Mouse (Mus musculus): ENCODE data around the gene Cbfa2t2.

The Cbfa2t2 gene

DNA sequence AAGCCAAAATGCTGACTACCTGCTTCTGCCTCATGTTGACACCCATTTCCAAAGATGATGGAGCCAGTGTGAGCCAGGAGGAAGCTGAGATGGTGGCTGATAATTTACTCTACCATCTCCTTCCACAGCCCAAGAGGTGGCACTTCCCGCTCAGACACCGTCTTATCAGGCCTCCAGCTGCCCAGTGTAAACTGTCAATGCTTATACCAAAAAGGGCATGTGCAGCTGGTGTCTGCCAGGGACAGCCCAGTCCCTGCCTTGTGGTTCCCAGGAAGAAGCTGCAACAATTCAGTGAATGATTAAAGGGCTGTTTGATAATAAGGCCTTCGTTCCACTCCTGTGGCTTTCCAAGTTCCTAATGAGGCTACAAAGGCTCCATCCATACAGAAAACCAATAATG, 102.4 kb downstream of the Cbfa2t2 start:
- no peak for DNase-seq (ENCODE audit: low read depth, low spot score)

DNA sequence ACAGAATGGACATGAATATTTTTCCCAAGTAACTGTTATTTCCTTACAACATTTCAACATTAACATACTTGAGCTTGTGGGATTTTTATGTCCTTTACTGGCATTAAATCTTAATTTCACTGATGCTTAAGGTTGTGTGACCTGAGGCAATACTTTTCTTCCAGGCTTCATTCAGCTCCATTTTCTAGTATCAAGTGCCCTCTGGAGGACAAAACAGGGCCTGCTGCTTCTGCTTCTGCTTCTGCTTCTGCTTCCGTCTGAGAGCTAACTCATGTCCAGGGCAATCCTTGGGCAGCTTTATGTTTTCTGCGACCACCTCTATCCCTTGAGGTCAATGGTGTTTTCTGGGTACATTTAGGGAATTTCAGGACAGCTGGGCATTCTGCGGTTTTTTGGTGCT, 103.4 kb downstream of the Cbfa2t2 start:
- DNase-seq (ENCODE audit: low read depth, low spot score): peak; percentile 79

DNA sequence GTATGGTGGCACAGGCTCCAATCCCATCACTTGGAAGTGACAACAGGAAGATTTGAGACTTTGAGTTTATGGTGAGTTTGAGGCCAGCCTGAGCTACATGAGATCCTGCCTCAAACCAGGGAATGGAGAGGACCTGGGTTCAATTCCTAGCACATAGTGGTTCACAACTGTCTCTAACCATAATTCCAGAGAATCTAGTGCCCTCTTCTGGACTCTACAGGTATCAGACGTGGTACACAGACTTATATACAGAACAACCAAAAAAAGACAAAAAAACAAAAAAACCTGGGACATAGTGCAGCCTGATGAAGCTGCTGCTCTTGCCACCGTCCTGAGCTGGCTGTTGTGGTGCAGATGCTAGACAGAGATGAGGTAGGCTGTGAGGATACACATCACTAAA, 105.3 kb downstream of the Cbfa2t2 start:
- DNase-seq (ENCODE audit: low read depth, low spot score): no peak

DNA sequence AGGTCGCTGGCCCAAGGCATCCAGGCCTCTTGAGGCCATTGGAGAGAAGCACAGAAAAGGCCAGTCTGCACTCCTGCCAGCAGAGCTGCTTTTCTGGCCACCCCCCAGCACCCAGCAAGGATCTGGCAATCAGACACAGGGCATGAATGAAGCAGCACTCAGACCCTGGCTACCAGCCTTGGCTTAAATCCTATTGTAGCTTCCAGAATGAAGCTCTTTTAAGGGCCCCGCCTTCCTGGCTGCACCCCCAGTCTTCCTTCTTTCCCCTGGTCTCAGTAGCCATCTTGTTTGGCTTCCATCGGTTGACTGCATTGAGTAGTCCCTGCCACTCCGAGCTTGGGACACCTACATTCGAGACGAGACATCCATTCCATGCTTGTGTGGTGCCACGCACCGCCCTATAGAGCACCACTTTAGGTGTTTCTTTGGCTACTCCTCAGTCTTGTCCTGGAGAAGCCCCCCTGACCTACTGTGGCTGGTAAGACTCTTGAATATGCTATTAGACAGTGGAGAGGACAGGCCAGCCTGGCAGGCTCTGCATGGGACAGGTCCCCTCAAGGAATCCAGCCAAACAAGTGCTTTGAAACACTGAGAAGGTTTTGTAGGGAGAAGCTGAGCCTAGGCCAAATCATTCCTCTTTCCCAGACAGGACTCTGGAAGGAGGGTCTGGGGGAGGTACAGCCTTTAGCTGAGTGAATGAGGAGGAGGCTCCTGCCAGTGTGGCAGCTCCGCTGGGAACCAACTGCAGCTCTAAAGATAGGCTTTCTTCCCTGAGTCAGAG, 107.5 kb downstream of the Cbfa2t2 start:
- DNase-seq (ENCODE audit: low read depth, low spot score): peak; percentile 98

DNA sequence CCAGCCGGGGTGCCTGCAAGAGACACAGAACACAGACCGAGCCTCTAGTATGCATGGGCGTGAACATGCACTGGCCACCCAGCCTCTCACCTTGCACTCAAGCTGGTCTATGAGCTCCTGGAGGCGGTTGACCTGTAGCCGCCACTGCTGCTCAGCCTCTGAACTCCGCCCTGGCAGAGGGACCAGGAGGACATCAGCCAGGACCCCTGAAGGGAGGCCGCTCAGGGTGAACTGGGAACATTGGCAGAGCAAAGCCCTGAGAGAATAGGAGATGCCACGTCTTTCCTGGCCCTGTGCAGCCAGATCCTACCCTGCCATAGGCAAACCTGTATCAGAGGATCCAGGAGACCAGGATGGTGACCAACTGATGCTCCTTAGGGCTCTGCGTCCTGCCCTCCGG, 110.4 kb downstream of the Cbfa2t2 start, which contains the start of gene 1700003F12Rik:
1700003F12Rik (plus strand) TSS at position 375 of the 400 bp plus-strand sequence.
- no peak for DNase-seq (ENCODE audit: low read depth, low spot score)

DNA sequence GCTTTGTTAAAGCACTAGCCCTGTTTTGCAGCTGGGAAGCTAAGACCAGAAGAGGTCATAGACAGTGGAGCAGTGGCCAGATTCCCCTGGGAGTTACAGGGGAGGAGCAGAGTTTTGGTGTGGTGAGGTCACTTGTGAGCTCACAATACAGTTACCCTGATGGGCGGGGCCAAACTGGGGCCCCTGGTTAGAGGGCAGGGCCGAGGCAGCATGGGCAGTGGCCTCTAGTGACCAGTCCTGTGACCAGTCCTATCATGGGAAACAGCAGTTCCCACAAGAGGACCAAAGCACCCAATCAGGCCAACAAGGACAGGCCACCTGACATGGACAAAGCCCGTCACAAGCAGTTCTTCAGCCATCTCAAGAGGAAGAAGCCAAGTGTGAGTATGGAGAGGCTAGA, 112.4 kb downstream of the Cbfa2t2 start:
- DNase-seq (ENCODE audit: low read depth, low spot score): no peak

DNA sequence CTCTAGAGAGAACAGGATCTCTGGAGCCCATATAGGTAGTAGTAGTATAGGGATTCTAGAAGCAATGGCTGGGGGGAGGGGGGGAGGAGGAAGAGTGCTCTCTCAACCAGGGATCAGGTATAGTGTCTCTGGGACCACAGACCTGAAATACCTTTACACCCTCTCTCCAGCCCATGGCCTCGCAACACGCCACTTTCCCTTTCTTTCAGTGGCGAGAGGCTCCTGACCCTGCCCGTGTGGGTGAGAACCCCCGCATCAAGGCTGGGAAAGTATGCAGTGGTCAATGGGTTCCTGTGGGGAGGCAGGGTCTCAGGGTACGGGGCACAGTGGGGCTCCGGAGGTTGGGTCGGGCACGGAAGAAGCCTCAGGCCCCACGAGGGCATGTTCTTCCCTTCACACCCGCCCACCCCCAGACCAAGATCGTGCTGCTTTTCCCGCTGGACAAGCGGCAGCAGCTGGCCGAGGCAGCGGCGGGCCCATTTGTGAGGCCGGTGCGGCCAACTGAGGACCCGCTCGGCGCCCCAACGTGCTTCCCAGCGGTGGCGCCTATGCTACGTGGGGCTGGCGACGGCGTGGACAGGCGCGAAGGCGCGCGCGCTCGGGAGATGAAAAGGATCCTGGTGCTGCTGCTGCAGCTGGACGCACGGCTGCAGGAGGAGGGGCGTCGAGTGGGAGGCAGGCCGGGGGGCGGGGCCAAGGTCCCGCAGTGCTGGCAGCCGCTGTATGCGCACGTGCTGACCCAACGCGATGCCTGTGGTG, 113.0 kb downstream of the Cbfa2t2 start:
- DNase-seq (ENCODE audit: low read depth, low spot score): peak; percentile 66

DNA sequence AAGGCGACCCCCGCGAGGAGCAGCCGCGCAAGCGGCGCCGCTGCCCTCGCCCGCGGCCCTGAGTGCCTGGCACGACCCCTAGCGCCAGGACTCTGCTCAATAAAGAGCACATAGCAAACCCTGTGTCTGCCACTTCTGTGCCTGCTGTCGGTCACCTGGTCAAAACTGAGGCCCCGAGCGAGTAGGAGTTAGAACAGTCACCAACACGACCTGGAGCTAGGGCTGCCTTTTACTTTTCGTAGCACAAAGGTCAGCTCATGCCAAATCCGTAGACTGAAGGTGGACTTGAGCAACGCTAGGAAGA, 113.6 kb downstream of the Cbfa2t2 start:
- DNase-seq (ENCODE audit: low read depth, low spot score): no peak

DNA sequence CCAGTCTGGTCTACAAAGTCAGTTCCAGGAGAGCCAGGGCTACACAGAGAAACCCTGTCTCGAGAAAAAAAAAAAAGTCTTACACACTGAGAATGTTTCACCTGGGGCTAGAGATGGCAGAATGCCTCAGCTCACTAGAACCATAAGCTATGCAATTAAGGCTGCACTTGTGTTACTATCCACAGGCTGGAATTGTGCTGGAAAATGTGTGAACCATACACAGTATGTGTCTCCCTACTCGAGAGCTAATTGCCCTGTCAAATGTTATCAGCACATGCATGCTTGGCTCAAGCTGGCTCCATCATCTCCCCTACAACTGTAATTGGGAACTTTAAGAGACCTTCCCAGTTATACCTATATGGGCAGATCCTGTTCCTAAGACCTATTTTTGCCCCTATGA, 114.7 kb downstream of the Cbfa2t2 start:
- no peak for DNase-seq (ENCODE audit: low read depth, low spot score)

DNA sequence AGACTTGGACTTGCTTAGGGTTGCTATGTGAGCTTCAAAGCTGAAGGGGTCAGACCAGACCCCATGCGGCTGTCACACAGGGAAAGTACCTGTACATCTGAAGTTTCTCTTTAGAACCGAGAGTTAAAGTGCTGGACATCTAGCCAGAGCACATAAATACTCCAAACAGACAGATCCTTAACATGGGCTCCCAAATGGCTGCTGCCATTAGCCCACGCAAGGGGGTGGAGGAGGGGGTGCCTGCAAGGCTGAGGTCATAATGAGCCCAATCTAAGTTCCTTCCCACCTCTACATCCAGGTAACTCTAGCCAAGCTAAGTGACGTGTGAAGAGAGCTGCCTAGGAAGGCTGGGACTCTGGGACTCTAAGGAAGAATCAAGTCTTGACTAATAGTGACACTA, 115.2 kb downstream of the Cbfa2t2 start, which contains the start of gene Actl10:
Actl10 (plus strand) TSS at position 301 of the 400 bp plus-strand sequence.
- DNase-seq (ENCODE audit: low read depth, low spot score): no peak

DNA sequence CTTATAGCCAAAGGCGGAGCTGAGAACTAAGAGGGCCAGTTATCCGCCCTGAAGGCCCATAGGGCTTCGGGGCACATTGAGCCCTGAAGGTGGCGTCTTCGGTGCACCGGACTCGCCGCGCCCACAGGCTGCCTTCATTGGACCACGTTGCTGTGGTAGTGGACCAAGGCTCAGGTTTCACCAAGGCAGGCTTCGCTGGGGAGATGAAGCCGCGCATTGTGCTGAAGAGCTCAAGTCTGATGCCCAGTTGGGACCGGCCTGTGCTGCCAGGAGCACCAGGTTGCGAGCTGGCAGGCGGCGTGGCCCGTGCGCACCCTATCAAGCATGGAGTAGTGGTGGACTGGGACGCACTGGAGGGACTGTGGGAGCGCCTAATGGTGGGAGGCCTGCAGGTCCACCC, 115.6 kb downstream of the Cbfa2t2 start:
- no peak for DNase-seq (ENCODE audit: low read depth, low spot score)

DNA sequence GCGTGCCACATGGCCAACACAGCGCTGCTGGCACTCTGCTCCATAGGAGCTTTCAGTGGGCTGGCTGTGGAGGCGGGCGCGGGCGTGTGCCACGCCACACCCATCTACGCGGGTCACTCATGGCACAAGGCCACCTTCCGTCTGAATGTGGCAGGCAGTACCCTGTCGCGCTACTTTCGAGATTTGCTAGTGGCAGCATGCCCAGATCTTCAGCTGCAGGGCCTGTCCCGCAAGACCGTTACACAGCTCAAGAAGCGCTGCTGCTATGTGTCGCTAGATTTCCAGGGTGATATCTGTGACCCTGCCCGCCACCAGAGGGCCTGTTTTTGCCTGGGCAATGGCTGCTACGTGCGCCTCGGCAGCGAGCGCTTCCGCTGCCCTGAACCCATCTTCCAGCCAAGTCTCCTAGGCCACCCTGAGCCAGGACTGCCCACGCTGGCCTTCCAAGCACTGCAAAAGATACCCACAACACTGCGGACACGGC, 116.2 kb downstream of the Cbfa2t2 start:
- DNase-seq (ENCODE audit: low read depth, low spot score): peak; percentile 91

DNA sequence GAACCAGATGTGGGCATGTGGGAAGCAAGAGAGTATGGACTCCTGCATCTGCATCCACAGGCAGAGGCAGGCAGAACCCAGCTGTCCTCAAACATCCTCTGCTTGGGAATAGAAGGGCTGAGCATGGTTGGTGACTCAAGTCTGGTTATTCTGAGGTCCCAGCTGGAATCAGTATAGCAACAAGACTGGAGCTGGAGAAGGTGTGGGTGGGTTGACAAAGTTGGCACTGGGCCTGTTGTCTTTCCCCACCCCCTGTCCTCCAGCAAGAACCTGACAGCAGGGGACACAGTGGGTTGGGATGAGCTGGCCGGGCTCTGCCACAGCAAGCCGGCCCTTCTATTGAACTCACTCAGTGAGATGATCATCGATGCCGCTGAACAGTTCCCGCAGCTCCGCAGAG, 119.0 kb downstream of the Cbfa2t2 start:
- DNase-seq (ENCODE audit: low read depth, low spot score): peak; percentile 95

DNA sequence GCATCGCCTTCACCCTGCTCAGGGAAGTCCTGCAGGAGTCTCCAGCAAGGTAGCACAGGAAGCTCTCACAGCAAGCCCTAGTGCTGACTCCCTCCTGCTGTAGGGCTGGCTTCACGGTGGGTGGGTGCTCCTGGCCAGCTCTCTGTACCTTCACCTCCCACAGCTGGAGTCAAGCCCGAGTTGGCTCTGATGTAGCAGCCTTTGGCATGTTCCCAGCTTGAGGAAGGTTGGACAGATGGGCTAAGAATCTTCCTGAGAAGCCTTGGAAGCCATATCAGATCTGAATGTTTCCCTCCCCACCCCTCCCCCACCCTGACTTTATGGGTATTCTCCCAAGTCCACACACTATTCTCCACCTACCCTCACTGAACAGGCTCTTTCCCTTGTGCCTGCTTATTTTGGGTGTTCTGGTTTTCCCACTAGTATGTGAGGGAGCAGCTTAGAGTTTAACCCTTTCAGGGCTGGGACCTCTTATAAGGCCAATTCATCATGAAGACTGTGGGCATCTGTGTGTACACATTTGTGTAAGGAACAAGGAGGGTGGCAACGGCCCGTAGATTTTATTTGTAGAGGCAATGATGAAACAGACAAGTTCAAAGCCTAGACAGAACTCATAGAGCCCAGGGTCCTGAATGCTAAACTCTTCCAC, 121.0 kb downstream of the Cbfa2t2 start:
- DNase-seq (ENCODE audit: low read depth, low spot score): peak; percentile 76

DNA sequence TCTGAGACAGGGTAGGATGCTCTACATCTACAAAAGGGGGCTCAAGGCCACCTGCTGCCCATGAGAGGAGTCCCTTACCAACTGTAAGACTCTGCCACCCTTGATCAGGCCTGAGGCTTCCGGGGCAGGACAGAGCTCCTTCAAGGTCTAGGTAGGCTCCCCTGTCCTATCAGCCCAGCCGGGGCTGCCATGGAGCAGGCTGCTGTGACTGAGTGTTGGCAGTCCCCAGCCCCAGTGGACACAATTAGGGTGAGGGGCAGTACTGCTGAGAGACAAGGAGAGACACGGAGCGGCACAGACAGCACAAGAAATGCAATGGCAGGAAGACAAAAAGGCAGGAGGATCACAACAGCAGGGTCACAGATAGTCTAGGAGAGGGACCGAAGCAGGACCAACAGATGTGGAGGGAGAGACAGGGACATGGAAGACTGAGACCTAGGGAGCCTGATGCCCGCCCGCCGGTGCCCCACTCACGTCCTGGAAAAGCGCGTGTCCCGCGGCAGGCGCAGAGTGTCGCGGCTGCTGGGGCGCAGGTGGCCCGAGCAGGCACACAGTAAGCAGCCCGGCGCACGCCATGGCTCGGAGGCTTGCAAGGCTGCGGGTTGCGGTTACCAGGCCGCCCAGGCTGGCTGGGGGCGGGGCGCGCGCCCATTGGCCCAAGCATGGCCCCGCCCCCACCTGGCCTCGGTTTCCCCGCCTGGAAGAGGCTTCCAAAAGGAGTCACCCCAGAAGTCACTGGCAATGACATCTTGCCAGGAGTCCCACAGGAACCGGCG, 122.2 kb downstream of the Cbfa2t2 start, which contains the start of gene Necab3:
Necab3 (minus strand) TSS at position 627 of the 776 bp plus-strand sequence.
- DNase-seq (ENCODE audit: low read depth, low spot score): peak; percentile 80

DNA sequence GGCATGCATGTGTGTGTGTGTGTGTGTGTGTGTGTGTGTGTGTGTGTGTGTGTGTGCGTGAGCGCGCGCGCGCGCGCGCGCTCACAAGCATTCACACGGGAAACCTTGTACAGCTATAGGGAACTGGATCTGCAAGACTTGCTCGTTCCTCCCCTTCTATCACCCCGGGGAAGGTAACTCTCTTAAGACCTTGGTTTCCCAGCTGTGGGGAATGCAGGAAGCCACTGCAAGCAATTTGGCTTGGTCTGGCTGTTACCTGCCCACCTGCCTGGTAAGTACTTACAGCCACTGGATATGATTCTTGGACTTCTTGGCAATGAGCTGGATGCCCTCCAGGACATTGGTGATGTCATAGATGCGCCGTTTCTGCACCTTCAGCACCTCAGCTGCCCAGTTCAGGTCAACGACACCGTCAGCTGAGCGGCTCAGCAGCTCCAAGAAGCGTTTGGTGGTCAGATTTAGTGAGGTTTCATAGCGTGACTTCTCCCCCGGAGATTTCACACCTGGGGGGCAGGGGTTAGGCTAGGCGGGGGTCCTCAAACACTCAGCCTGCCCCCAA, 127.4 kb downstream of the Cbfa2t2 start:
- DNase-seq (ENCODE audit: low read depth, low spot score): no peak

DNA sequence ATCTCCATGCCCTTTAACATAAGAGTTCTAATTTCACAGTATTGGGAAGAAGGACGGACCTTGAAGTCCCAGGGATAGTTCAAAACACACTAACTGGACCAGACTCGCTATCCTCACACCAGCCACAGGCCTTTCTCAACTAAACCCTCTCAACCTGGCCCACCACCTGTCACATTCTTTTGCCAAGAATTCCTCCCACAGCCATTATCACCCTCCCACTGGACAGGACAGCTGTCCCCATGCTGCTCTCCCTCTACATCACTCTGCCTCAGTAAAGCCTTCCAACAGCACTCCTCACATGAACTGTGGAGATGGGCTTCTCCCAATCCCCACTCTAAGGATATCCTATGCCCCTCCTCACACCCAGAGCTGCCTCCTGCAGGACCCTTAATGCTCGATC, 129.3 kb downstream of the Cbfa2t2 start:
- peak; percentile 97 for DNase-seq (ENCODE audit: low read depth, low spot score)

DNA sequence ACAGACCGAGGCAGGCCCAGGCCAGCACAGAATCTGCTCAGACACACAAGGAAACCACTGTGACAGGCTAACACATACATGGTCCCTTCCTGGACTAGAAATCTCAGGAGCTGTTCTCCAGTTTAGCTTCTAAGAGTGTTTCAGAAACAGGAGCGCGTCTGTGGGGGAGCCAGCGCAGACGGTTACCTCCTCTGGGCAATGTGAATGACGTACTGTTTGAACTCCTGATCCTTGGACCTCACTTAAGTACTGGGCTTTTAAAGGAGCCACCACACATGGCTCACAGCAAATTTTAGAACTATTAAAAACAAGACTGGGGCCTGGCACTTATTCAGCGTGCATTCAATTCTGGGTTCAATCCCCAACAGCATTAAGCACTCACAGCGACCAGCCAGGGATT, 130.4 kb downstream of the Cbfa2t2 start:
- no peak for DNase-seq (ENCODE audit: low read depth, low spot score)

DNA sequence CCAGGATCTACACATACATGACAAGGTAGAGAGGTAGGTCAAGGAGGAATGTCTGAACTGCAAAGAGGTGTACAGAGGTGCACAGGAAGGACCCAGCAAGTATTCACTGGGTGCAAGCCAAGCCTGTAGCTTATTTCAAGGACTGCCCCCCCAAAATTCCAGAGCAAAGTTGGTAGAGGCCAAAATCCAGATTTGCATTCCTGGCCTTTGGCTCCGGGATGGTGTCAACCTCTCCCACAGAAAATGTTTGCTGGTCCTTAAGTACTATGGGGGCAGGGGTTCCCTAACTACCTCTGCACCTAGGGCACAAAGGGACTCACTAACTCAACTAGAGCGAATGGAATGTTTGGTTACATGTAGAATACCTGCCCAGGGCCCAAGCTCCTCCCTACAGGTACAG, 131.5 kb downstream of the Cbfa2t2 start:
- no peak for DNase-seq (ENCODE audit: low read depth, low spot score)

DNA sequence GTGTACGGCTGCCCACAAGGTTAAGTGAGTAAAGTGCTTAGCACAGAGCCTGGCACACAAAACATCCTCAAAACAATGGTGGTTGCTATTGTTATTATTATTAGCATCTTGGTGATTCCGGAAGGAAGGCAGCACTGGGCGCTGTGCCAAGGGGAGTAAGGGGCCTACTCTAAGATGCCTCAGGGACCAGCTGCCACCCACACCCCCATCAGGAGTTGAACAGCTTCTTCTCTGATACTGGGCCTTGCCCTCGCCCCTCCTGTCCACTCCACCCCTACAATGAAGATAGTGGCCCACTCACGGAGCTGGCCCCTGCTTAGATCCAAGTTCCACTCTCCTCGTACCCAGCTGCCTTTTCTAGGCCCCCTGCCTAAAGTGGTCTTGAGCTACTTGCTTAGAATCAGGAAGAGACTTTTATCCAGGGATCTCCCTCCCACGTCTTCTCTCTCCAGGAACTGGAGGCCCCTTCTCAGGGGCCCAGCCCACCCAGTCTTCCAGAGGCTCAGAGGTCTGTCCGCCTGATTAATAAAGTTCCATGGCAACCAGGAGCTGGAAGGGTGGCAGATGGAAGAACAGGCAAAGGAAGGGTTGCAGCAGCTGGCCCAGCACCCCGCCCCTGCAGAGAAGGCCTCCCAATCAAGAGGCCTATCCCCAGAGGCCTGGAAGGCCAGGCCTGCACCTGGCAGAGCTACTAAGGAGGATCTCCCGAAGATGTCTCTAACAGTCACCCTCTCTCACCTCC, 132.2 kb downstream of the Cbfa2t2 start:
- no peak for DNase-seq (ENCODE audit: low read depth, low spot score)

Measured in brain, adult 2 months (tissue).